Mouse (Mus musculus) liver, embryonic 11.5 days (tissue): ENCODE results near the gene Calcoco1. TPM values are rescaled to one million over a fixed set of nuclear protein-coding genes. Genes with fewer than 3 reads are reported as not detected.

Source experiments
- ATAC-seq: fragments of 200-750 bp; cut with Nextera tagmentation; replicated peaks from 2 replicates; pipeline ENCODE4 v1.8.0; 2017; ENCODE audit warnings: moderate number of reproducible peaks, mild to moderate bottlenecking, moderate TSS enrichment, moderate library complexity; ENCODE audit not compliant: low FRiP score
- DNase-seq: peaks from one replicate; pipeline ENCODE4 v3.0.0-alpha.2; 2017; ENCODE audit warnings: low spot score
- H3K27ac ChIP-seq: fragments of 300-500 bp; sonication (generic); 2 replicates; pipeline ENCODE4 v1.5.1; 2014; ENCODE audit warnings: mild to moderate bottlenecking, low read depth, low read length, control low read depth
- H3K27me3 ChIP-seq: fragments of 300-500 bp; sonication (generic); replicated peaks from 2 replicates; pipeline ENCODE4 v1.6.1; 2014; ENCODE audit warnings: low read length, mixed read lengths; ENCODE audit not compliant: control insufficient read depth, insufficient read depth
- H3K36me3 ChIP-seq: fragments of 300-500 bp; sonication (generic); 2 replicates; pipeline ENCODE4 v1.6.1; 2014; ENCODE audit warnings: mild to moderate bottlenecking, low read length, moderate library complexity, mixed read lengths; ENCODE audit not compliant: control insufficient read depth, insufficient read depth
- H3K4me1 ChIP-seq: fragments of 300-500 bp; sonication (generic); replicated peaks from 2 replicates; pipeline ENCODE4 v1.6.1; 2014; ENCODE audit warnings: low read length, mixed read lengths; ENCODE audit not compliant: control insufficient read depth, insufficient read depth
- H3K4me2 ChIP-seq: fragments of 300-500 bp; sonication (generic); 2 replicates; pipeline ENCODE4 v1.6.1; 2014; ENCODE audit warnings: mild to moderate bottlenecking, control low read depth, moderate library complexity
- H3K4me3 ChIP-seq: fragments of 300-500 bp; sonication (generic); 2 replicates; pipeline ENCODE4 v1.5.1; 2014; ENCODE audit warnings: low read depth, low read length, control low read depth
- H3K9ac ChIP-seq: fragments of 300-500 bp; sonication (generic); 2 replicates; pipeline ENCODE4 v1.6.1; 2014; ENCODE audit warnings: low read depth, low read length, control low read depth
- H3K9me3 ChIP-seq: fragments of 300-500 bp; sonication (generic); 2 replicates; pipeline ENCODE4 v1.6.1; 2016; ENCODE audit warnings: low read length, inconsistent platforms, mixed read lengths; ENCODE audit not compliant: control insufficient read depth
- WGBS: fragments of 180-500 bp; shearing (Covaris S2); extraction: QIAGEN DNeasy Blood & Tissue Kit; methylation state at CpG from one replicate; pipeline ENCODE4 v1.1.7; 2014; 5-methylcytosine and 5-hydroxymethylcytosine counted together
- polyA plus RNA-seq: library from polyadenylated mRNA; unstranded; fragments of >200 nt; fragmentation: Nextera tagmentation; extraction: Ambion mirVana; gene quantifications from 2 replicates; pipeline ENCODE4 v1.2.1, GENCODE M21; 2014

Calcoco1 gene
- polyA plus RNA-seq, 1 experiment from 2014 or later: 15.0 TPM

DNA sequence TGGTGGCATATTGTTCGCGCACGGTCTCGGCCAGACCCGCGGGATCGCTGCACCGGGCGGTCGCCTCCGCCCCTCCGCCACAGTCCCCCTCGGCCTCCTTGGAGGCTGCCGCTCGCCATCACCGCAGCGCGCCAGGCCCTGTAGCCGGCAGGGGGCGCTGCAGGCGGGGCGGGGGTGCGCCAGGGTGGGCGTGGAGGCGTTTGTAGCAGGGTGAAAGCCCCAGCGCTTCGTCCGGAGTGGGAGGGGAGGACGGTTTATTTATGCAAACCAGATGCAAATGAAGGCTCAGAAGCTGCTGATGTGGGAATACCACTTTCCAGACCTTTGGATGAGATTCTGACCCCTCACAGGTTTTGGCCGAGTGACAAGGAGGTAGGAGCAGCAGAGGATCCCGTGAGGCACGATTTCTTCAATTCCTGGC, 29.0 kb downstream of the Calcoco1 start:
- Histone ChIP-seq H3K4me3 (peak overlapping the region; percentile 50), H3K9ac (no peak overlapping the region), H3K27me3 (peaks cover 79% of the 10 kb centered on the region), H3K27ac (no peak overlapping the region), H3K4me1 (no peaks in the 10 kb centered on the region), H3K9me3 (no peaks in the 10 kb centered on the region), H3K4me2 (peak overlapping the region; percentile 76), H3K36me3 (no peaks in the 10 kb centered on the region)
- WGBS: under 1% methylated on average over 32 of the region's 32 CpGs
- 0 out of 2 replicates have a peak, but pooled peaks have one; percentile 49 for ATAC-seq
- DNase-seq: peak; percentile 73

DNA sequence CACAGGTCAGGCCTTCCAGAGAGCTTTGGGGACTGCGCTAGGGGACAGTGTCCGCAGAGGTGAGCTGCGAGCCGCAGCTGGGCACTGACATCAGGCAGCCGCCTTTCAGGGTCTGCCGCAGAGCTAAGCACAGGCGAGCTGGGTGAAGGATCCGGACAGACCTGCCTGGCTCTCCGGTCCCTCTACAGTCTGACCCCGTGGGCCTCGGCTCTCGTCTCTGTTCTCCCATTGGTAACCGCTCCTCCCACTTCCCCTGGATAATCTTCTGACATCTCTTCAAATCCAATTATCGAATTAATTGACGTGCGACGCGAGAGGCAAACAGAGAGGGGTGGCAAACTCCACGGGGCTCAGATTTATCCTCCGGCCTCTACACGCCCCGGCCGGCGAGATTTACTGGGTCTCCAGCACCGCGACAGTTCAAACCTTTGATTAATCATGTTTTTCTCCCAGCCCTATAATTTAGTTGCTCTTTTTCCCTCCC, 29.6 kb downstream of the Calcoco1 start:
- Histone ChIP-seq H3K27ac (no peak overlapping the region), H3K4me3 (peak overlapping the region; percentile 50), H3K4me2 (peak overlapping the region; percentile 76), H3K36me3 (no peaks in the 10 kb centered on the region), H3K9ac (no peak overlapping the region), H3K9me3 (no peaks in the 10 kb centered on the region), H3K27me3 (peaks cover 79% of the 10 kb centered on the region), H3K4me1 (no peaks in the 10 kb centered on the region)
- 5% methylated on average over 26 of the region's 26 CpGs for WGBS
- no peak for ATAC-seq
- no peak for DNase-seq

DNA sequence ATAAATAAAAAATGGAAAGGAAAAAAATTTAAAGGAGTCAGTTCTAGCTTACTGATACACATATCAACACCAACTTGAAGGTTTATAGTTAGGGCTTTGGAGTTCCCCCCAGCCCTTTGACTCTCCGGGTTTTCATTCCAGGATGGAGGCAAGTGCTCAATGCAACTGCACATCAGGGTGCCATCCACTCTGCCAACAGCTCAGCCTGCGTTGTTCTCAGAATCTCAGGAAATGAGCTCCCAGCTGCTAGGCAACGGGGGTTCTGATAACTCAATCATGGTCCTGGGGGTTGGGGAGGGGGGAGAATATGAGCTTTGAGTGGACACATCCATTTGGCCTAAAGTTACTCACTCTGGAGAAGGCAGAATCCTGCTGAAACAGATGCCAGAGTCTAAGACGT, 36.2 kb downstream of the Calcoco1 start:
- DNase-seq: no peak
- 27% methylated on average over 4 of the region's 4 CpGs for WGBS
- no peak for ATAC-seq
- Histone ChIP-seq H3K27me3 (peaks cover 27% of the 10 kb centered on the region), H3K9me3 (no peaks in the 10 kb centered on the region), H3K4me2 (no peak overlapping the region), H3K4me3 (no peak overlapping the region), H3K36me3 (no peaks in the 10 kb centered on the region), H3K4me1 (no peaks in the 10 kb centered on the region), H3K9ac (no peak overlapping the region), H3K27ac (no peak overlapping the region)

DNA sequence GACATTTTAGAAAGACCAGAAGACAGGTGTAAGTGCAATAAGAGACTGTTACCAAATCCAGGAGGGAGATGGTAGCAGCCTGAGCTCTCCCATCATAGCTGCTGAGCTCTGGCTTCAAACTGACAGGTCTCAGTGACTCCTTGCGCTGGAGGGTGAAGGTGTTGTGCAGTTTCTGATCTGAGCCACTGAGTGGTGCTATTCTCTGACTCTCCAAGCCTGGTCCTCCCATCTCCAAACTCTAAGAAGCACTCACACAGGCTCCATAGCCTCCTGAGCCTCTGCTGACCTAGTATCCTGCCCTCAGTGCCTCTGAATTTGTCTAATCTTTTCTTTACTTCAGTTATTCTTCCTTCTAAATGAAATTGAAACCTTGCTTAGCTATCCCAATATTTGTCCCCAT, 38.3 kb downstream of the Calcoco1 start:
- Histone ChIP-seq H3K4me2 (no peak overlapping the region), H3K27ac (no peak overlapping the region), H3K9me3 (no peaks in the 10 kb centered on the region), H3K36me3 (no peaks in the 10 kb centered on the region), H3K4me1 (no peaks in the 10 kb centered on the region), H3K4me3 (no peak overlapping the region), H3K27me3 (peaks cover 18% of the 10 kb centered on the region), H3K9ac (no peak overlapping the region)
- ATAC-seq (no peak), DNase-seq (no peak)
- WGBS: 17% methylated on average over 1 of the region's 1 CpGs

DNA sequence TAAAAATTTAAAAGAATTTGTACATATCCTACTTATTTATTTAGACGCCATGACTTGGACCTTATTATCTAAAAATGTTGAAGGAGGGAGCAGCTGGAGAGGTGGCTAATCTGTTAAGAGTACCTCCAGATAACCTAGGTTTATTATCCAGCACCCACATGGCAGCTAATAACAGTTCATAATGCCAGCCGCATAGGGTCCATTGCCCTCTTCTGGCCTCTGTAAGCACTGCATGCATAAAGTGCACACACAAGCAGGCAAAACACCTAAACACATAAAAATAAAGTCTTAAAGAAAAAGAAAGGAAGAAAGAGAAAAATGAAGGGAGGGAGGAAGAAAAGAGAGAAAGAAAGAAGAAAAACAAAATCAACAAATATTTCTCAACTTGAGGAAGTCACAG, 45.6 kb downstream of the Calcoco1 start:
- Histone ChIP-seq H3K9me3 (no peaks in the 10 kb centered on the region), H3K36me3 (no peaks in the 10 kb centered on the region), H3K27ac (no peak overlapping the region), H3K9ac (no peak overlapping the region), H3K27me3 (peaks cover 5% of the 10 kb centered on the region; the same call in 1 of the 2 replicates), H3K4me2 (no peak overlapping the region), H3K4me1 (peaks cover 7% of the 10 kb centered on the region), H3K4me3 (no peak overlapping the region)
- no peak for ATAC-seq
- no peak for DNase-seq
- WGBS: 89% methylated on average over 2 of the region's 2 CpGs

DNA sequence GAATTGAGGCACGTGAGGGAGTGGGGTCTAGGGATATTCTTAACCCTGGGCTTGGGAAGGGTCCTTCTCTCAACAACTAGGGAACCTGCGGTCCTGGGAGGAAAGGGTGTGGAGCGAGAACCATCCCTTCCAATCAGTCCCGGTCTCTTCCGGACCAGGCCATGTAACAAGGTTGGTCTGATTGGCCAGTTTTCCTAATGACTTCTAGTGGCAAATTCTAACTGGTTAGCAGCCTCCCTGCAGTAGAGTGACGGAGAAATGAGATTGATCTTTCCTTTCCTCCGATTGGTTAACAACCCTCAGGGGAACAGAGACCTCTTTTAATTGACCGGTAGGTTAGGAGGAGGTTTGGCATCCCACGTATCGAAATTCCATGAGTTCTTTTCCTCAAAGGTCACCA, 48.4 kb downstream of the Calcoco1 start:
- Histone ChIP-seq H3K4me1 (peaks cover 9% of the 10 kb centered on the region), H3K27ac (peak overlapping the region; percentile 14; the same call in 1 of the 2 replicates), H3K36me3 (no peaks in the 10 kb centered on the region), H3K9ac (no peak overlapping the region), H3K4me3 (no peak overlapping the region), H3K4me2 (peak overlapping the region; percentile 64), H3K9me3 (no peaks in the 10 kb centered on the region), H3K27me3 (peaks cover 4% of the 10 kb centered on the region; the same call in 1 of the 2 replicates)
- ATAC-seq (no peak), DNase-seq (peak; percentile 54)
- 13% methylated on average over 10 of the region's 10 CpGs for WGBS

DNA sequence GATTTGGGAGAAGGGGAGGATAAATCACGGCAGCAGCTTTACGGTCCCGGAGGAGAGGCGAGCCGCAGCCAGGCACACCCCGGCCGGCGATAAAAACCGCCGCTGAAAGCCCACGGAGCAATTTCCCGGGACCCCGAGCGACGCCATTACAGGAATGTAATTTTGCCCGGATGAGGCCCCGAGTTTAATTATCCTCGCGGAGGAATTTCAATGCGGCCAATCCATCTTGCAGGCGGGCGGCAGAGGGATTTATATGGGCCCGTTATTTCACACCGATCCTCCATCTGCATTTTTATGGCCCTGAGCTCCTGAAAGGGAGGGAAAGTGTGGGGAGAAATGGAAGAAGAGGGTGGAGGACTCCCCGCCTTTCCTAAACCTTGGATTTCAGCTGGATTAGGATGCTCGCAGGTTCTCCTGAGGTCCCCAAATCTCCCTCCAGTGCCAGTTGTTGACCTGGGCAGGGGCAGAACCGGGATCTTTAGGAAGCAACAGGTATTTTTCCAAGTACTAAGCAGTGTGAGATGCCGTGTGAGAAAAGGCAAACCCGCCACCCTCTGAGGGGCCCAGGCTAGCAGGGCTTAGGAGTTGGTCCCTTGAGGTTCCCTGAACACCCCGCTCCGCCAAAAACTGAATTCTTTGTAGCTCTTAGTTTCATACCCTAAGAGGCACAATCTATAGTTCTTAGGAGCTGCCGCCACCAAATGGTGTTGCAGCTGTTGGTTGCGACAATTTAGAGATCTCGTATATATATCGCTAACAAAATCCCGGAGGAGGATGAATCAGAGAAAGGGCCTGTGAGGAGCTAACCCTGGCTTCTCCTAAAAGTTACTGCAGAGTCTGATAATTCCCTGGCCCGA, 49.5 kb downstream of the Calcoco1 start, which contains the start of gene Atp5g2:
Gene Atp5g2, minus strand, starts transcription at position 138 of the 857 bp plus-strand sequence.
- peaks cover 9% of the 10 kb centered on the region for H3K4me1 ChIP-seq
- DNase-seq: no peak

DNA sequence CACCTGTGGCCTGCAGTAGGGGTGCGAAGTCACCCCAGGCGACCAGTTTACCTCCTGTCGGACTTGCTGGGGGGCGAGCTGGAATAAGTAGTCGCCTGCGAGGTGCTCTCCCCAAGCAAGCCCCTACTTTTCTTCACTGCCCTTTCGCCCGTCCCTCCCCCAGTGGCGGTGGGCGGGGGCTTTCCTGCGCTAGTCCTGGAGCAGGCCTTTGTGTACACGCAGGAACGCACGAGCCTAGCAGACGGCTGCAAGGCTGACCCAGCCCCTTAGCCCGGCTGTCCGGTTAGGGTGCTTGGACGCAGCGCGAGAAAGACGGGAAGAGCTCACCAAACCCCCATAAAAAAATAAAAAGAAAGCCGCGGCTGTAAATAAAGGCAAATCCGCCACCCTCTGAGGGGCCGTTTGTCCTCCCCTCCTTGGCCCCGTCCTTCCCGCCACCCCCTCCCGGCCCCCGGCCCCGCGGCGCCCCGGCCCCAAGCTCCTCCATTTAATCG, 50.2 kb downstream of the Calcoco1 start:
- Histone ChIP-seq H3K9me3 (no peaks in the 10 kb centered on the region), H3K27me3 (peaks cover 4% of the 10 kb centered on the region; the same call in 1 of the 2 replicates), H3K4me2 (peak overlapping the region; percentile 64), H3K27ac (peak overlapping the region; percentile 92), H3K4me1 (peaks cover 9% of the 10 kb centered on the region), H3K9ac (peak overlapping the region; percentile 78), H3K36me3 (peaks cover 8% of the 10 kb centered on the region; the same call in 1 of the 2 replicates), H3K4me3 (peak overlapping the region; percentile 65)
- DNase-seq (peak; percentile 85), ATAC-seq (peak; percentile 20; the same call in 1 of the 2 replicates)
- WGBS: under 1% methylated on average over 29 of the region's 34 CpGs

More for the DNA sequence above, 49.5 kb downstream of the Calcoco1 start, which contains the start of gene Atp5g2:
- peaks cover 5% of the 10 kb centered on the region; the same call in 1 of the 2 replicates for H3K36me3 ChIP-seq
- peak within 1 kb of the TSS; percentile 65 for H3K4me3 ChIP-seq
- peak within 1 kb of the TSS; percentile 78 for H3K9ac ChIP-seq
- peak within 1 kb of the TSS; percentile 92 for H3K27ac ChIP-seq
- ATAC-seq: no peak
- peak within 1 kb of the TSS; percentile 64 for H3K4me2 ChIP-seq
- H3K27me3 ChIP-seq: peaks cover 4% of the 10 kb centered on the region; the same call in 1 of the 2 replicates
- H3K9me3 ChIP-seq: no peaks in the 10 kb centered on the region
- 9% methylated on average over 37 of the region's 37 CpGs for WGBS
